Comparison of ENCODE assay signal across 29 mouse cellular contexts in genomic region chr6:38959502-38959901, GRCm38 (mm10).
DNase-seq lines count a peak whose midpoint lies in the region; ATAC-seq and TF ChIP-seq lines count a peak whose summit lies in the region.
"Had no signal": no experiment of that assay in that cellular context is flagged by ENCODE, and none has a peak within 500 bp of the region (broad histone marks: within the 10 kb centered on the region; RNA-seq: fewer than 3 reads in every experiment).

No protein-coding gene starts in this region.

- no peak for TF ChIP-seq POLR2A in kidney, adult 2 months (IDR thresholded peaks at IDR 0.05; ENCODE audit: low read depth, low read length)

- peak; percentile 87 for ATAC-seq in kidney, embryonic 15.5 days (replicated peaks; ENCODE audit: low FRiP score)
- peak; percentile 60 for ATAC-seq in liver, embryonic 12.5 days
- ATAC-seq in liver, postnatal 0 days = peak; percentile 93
- ATAC-seq: intestine, embryonic 16.5 days; lung, postnatal 0 days; midbrain, embryonic 13.5 days had no signal

- TF ChIP-seq CTCF in kidney, adult 2 months (conservative IDR thresholded peaks at IDR 0.05; ENCODE audit: insufficient read depth, insufficient read length, low read depth, low read length) = no peak
- TF ChIP-seq CTCF in liver, postnatal 0 days (IDR thresholded peaks at IDR 0.05; ENCODE audit: low read depth) = no peak

- 42% methylated on average over 9 of the region's 9 CpGs for WGBS in kidney, adult 2 months
- WGBS in kidney, embryonic 15.5 days = 64% methylated on average over 9 of the region's 9 CpGs
- WGBS in liver, embryonic 12.5 days (ENCODE audit: insufficient replicate concordance) = 75% methylated on average over 9 of the region's 9 CpGs
- WGBS in liver, postnatal 0 days (ENCODE audit: insufficient replicate concordance) = 54% methylated on average over 9 of the region's 9 CpGs

- H3K4me2 ChIP-seq in kidney, embryonic 15.5 days = no peak overlapping the region
- no peak overlapping the region for H3K4me2 ChIP-seq in liver, embryonic 12.5 days
- 0 out of 2 replicates have a peak overlapping the region, but pooled peaks have one; percentile 30 for H3K4me2 ChIP-seq in liver, postnatal 0 days (ENCODE audit: low read depth, low read length)
- H3K4me2 ChIP-seq: embryonic facial prominence, embryonic 15.5 days; forebrain, embryonic 12.5 days; heart, embryonic 15.5 days; hindbrain, embryonic 13.5 days; midbrain, embryonic 13.5 days; stomach, embryonic 15.5 days had no signal

- peaks cover 12% of the 10 kb centered on the region for H3K4me1 ChIP-seq in kidney, adult 2 months (ENCODE audit: control insufficient read depth, insufficient read depth, low read length)
- H3K4me1 ChIP-seq in kidney, embryonic 15.5 days = peaks cover 7% of the 10 kb centered on the region; the same call in 1 of the 2 replicates
- peaks cover 23% of the 10 kb centered on the region for H3K4me1 ChIP-seq in liver, embryonic 12.5 days
- peaks cover 17% of the 10 kb centered on the region for H3K4me1 ChIP-seq in liver, postnatal 0 days (ENCODE audit: insufficient read depth)
- H3K4me1 ChIP-seq: embryonic facial prominence, embryonic 10.5 days; embryonic facial prominence, embryonic 15.5 days had no signal

- H3K9ac ChIP-seq in kidney, embryonic 15.5 days = no peak overlapping the region
- H3K9ac ChIP-seq in liver, embryonic 12.5 days = no peak overlapping the region
- no peak overlapping the region for H3K9ac ChIP-seq in liver, postnatal 0 days (replicated peaks)
- H3K9ac ChIP-seq: embryonic facial prominence, embryonic 15.5 days; forebrain, embryonic 12.5 days; heart, embryonic 15.5 days; hindbrain, embryonic 13.5 days; midbrain, embryonic 13.5 days; stomach, embryonic 15.5 days had no signal

- no peak overlapping the region for H3K4me3 ChIP-seq in kidney, adult 2 months (ENCODE audit: insufficient read depth, low read depth, low read length)
- no peak overlapping the region for H3K4me3 ChIP-seq in kidney, embryonic 15.5 days (replicated peaks)
- H3K4me3 ChIP-seq in liver, embryonic 12.5 days = no peak overlapping the region
- no peak overlapping the region for H3K4me3 ChIP-seq in liver, postnatal 0 days (ENCODE audit: low read depth, low read length)
- H3K4me3 ChIP-seq: embryonic facial prominence, embryonic 10.5 days; embryonic facial prominence, embryonic 15.5 days; forebrain, embryonic 12.5 days; heart, embryonic 10.5 days; heart, embryonic 15.5 days; hindbrain, embryonic 13.5 days; megakaryocyte, embryonic 14.5 days; midbrain, embryonic 13.5 days; stomach, embryonic 15.5 days had no signal

- no peaks in the 10 kb centered on the region for H3K36me3 ChIP-seq in kidney, adult 2 months (ENCODE audit: control insufficient read depth, insufficient read depth, low read length)
- no peaks in the 10 kb centered on the region for H3K36me3 ChIP-seq in kidney, embryonic 15.5 days
- no peaks in the 10 kb centered on the region for H3K36me3 ChIP-seq in liver, embryonic 12.5 days
- H3K36me3 ChIP-seq in liver, postnatal 0 days (replicated peaks; ENCODE audit: insufficient read depth, low read length) = no peaks in the 10 kb centered on the region
- H3K36me3 ChIP-seq: embryonic facial prominence, embryonic 10.5 days; embryonic facial prominence, embryonic 15.5 days; forebrain, embryonic 12.5 days; G1E; heart, embryonic 10.5 days; heart, embryonic 15.5 days; hindbrain, embryonic 13.5 days; midbrain, embryonic 13.5 days; stomach, embryonic 15.5 days had no signal

- no peaks in the 10 kb centered on the region for H3K27me3 ChIP-seq in kidney, adult 2 months (replicated peaks; ENCODE audit: control insufficient read depth, insufficient read depth, low read length)
- peaks cover 3% of the 10 kb centered on the region; the same call in 1 of the 2 replicates for H3K27me3 ChIP-seq in kidney, embryonic 15.5 days
- peaks cover 8% of the 10 kb centered on the region; the same call in 1 of the 2 replicates for H3K27me3 ChIP-seq in liver, embryonic 12.5 days (replicated peaks)
- no peaks in the 10 kb centered on the region for H3K27me3 ChIP-seq in liver, postnatal 0 days (ENCODE audit: insufficient read depth, low read length)
- H3K27me3 ChIP-seq: embryonic facial prominence, embryonic 15.5 days; forebrain, embryonic 12.5 days; heart, embryonic 15.5 days; megakaryocyte, embryonic 14.5 days; midbrain, embryonic 13.5 days; stomach, embryonic 15.5 days had no signal

- no peak for TF ChIP-seq EP300 in liver, postnatal 0 days (IDR thresholded peaks at IDR 0.05; ENCODE audit: low read depth)

- peak; percentile 80 for DNase-seq in kidney, adult 2 months
- no peak for DNase-seq in kidney, postnatal 10 days
- no peak for DNase-seq in liver, postnatal 0 days
- DNase-seq in heart, postnatal 10 days = no peak
- DNase-seq in left cerebral cortex, postnatal 36 days (ENCODE audit: low spot score in 2 of 2) = no peak
- DNase-seq: adrenal gland, adult 8-10 months; cerebellum, adult 2 months; cerebellum, postnatal 14 days; gastrocnemius, postnatal 25 days; heart, adult 11 months; heart, postnatal 4 days; layer of hippocampus, postnatal 36 days; lung, adult 18-20 months; lung, postnatal 4 days; right cerebral cortex, postnatal 14 days had no signal

- peak overlapping the region; percentile 49 for H3K27ac ChIP-seq in kidney, adult 2 months (ENCODE audit: insufficient read depth, low read depth, low read length)
- H3K27ac ChIP-seq in kidney, embryonic 15.5 days = peak overlapping the region; percentile 63
- H3K27ac ChIP-seq in liver, embryonic 12.5 days = peak overlapping the region; percentile 49
- H3K27ac ChIP-seq in liver, postnatal 0 days (ENCODE audit: low read depth) = peak overlapping the region; percentile 63
- H3K27ac ChIP-seq: embryonic facial prominence, embryonic 10.5 days; embryonic facial prominence, embryonic 15.5 days; forebrain, embryonic 12.5 days; heart, embryonic 10.5 days; heart, embryonic 15.5 days; hindbrain, embryonic 13.5 days; midbrain, embryonic 13.5 days; stomach, embryonic 15.5 days had no signal

- intact Hi-C loops in heart, postnatal 10 days (cut with DNase I) = no loop called here
- intact Hi-C loops in left cerebral cortex, postnatal 36 days (cut with DNase I) = no loop called here

- H3K9me3 ChIP-seq in kidney, embryonic 15.5 days (replicated peaks) = no peaks in the 10 kb centered on the region
- no peaks in the 10 kb centered on the region for H3K9me3 ChIP-seq in liver, embryonic 12.5 days (replicated peaks)
- no peaks in the 10 kb centered on the region for H3K9me3 ChIP-seq in liver, postnatal 0 days (ENCODE audit: low read length)
- H3K9me3 ChIP-seq: embryonic facial prominence, embryonic 10.5 days; embryonic facial prominence, embryonic 15.5 days; forebrain, embryonic 12.5 days; G1E; heart, embryonic 10.5 days; heart, embryonic 15.5 days; hindbrain, embryonic 13.5 days; megakaryocyte, embryonic 14.5 days; midbrain, embryonic 13.5 days; stomach, embryonic 15.5 days had no signal
